Mouse (Mus musculus) thymus, postnatal 14 days (tissue): ENCODE data around the gene Ube2h.

Experiments used
- DNase-seq: peaks from one replicate; pipeline ENCODE4 v3.0.0; 2021

The Ube2h gene

DNA sequence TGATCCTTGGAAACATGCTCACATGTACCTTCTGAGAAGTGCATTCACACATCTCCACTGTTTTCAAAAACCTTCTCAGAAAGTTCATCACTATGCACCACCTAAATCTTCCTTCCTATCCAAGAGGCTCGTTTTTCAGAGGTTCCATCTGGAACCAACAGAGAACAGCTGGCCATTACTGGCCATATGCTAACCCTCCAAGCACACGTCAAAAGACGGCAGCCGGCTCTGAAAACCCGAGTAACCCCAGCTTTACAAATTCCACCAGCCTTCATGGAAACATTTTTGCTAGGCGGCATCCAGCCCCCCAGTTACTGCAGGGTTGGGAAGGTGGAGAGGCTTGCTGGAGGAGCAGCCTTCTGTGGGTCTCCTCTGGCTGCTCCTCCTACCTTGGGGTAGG, 122.3 kb downstream of the Ube2h start:
- DNase-seq = no peak

DNA sequence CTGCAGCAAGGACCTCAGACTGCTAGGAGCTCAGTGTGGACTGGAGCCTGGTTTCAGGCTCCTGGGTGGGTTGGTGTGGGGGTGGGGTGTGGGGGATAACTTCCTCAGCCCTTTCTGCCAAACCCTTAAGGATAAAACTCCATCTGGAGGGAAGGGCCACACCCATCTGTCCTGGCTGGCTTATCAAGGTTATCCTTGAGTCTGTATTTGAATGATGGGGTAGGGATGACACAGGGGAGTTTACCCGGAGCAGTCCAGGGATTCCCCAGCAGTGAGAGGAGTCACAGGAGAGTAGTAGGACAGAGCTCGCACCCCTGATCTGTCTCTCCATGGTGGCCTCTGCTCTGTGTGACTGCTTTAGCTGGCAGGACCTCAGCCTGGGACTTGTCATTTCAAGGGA, 124.0 kb downstream of the Ube2h start:
- DNase-seq = no peak

DNA sequence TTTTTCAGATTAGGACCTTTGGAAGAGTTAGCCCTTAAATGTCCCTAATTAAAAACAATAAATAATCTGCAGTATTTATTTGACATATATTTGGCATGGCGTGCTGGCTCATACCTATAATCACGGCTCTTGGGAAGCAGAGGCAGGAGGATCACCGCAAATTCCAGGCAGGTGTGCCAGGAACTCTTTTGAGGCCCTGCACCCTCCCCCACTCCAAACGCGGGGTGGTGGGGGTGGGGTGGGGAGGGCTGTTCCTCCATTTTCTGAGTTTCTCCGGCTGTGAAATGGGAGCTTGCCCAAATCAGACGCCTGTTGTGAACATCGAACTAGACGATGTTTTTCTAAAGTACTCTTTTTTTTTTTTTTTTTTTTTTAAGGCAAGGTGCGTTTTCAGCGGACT, 125.3 kb downstream of the Ube2h start:
- no peak for DNase-seq

- peak; percentile 10 for DNase-seq
These were observed 126.2 kb downstream of the Ube2h start for GRCm38 (mm10) chr6:30178023-30178639.

GRCm38 (mm10) chr6:30177305-30177704, 127.0 kb downstream of the Ube2h start:
- DNase-seq = no peak

DNA sequence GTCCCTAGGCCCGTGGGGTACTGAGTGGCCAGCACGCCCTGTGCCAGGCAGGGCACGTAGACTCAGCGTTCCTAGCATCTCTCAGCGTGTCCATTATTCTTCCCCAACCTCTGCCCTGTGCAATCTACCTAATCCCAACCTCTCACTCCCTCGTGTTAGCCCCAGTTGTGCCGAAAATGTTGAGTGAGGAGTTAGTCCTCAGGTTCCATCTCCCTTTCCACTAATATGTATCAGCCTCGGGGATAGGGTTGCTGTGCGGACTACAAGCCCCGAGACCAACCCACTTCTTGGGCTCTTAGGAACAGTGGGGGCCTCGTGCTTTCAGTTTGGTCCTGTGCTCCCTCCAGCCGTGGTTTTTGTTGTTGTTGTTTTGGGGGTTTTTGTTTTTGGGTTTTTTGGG, 127.8 kb downstream of the Ube2h start:
- no peak for DNase-seq

DNA sequence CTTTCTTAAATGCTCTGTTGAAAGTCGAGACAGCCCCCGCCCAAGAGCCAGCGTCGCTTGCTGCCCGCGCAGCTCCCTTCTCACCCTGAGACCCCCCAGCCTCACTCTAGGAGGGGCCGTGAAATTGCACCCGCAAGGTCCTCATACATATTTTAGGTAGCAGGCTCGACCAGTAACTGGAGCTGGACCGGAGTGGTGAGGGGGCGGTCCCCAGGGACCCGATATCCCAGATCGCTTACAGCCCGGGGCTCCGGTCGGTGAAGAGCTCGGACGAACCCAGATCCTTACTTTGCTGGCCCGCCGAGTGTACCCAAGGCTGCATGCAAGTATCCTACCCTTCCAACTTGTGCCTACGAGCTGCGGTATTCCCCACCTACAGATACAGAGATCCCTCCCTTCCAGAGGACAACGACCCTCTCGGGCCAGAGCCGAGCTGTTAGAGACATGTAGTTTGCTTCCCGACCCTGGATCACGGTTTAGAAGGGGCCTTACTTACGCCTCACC, 128.4 kb downstream of the Ube2h start:
- DNase-seq = no peak

DNA sequence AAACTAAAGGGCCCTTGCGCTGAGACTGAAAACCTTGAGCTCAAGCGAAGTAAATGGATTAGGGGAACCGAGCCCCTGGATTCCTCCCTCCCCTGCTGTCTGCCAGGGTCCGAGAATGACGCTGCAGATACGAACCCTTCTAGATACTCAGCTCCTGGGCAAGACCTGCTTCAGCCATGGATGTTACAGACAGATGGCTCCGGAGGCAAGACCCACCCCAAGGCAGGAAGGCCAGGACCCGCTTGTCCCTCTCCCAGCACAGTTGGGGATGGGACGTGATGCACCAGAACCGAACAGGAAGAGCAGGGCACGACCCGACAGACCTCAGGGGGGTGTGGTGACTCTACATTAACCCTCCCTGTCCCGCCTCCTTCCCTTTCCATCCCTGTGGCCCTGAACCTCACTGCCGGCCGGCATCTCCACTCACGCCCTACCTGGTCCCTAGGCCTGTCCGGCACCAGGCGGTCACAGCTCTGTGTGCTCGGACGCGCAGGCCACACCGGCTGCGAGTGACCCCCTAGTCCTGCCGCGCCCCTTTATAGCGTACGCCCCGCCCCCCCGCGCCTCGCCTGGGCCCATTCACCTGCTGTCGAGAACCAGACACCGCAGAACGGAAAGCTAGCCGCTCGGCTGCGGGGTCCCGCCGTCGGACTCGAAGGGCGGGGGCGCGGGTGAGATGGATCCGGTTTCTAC, 129.0 kb downstream of the Ube2h start:
- peak; percentile 20 for DNase-seq

GRCm38 (mm10) chr6:30174461-30175224, 129.7 kb downstream of the Ube2h start:
- peak; percentile 31 for DNase-seq

DNA sequence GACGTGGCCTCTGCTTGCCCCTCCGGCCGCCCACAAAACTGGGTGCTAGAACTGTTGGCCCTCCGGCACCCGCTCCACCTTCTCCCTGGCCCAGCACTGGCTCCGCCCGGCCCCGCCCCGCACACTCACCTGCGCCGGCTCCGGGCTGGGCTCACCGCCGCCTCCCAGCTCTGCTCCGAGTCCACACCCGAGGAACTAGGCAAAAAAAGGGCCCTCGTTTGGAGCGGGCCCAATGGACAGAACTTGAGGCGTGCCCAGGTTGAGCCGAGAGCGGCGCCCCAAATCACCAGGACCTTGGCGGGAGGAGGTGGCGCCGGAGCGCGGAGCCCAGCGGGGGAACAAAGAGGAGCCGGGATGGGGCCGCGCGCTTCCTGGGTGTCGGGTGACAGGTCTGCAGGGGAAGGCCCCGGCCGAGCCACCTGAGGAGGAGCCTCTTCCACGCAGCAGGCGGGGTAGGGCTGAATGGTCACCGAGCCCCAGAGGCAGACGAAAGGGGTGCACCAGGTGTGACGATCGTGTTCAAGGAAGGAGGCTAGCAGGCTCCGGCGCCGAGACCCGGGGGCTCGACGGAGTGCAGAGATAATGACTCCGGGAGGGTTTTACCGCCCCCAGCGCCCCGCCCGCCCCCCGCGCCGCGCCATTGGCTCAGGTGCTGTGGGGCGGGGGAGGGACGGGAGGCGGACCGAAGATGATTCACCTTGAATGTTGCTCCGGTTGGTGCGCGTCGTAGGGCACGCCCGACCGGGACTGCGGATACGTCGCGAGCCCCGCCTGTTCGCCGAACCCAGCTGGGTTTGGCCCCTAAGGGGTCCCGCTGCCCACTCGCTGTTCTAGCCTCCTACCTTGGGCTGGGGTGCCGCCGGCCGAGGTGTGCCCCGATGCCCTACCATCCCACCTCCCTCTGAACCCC, 130.5 kb downstream of the Ube2h start:
- DNase-seq = peak; percentile 60

GRCm38 (mm10) chr6:30172820-30173550, 131.4 kb downstream of the Ube2h start:
- DNase-seq = peak; percentile 32

GRCm38 (mm10) chr6:30172441-30172819, 131.9 kb downstream of the Ube2h start:
- DNase-seq = no peak

GRCm38 (mm10) chr6:30171967-30172366, 132.4 kb downstream of the Ube2h start:
- no peak for DNase-seq

GRCm38 (mm10) chr6:30171226-30171625, 133.1 kb downstream of the Ube2h start:
- no peak for DNase-seq

DNA sequence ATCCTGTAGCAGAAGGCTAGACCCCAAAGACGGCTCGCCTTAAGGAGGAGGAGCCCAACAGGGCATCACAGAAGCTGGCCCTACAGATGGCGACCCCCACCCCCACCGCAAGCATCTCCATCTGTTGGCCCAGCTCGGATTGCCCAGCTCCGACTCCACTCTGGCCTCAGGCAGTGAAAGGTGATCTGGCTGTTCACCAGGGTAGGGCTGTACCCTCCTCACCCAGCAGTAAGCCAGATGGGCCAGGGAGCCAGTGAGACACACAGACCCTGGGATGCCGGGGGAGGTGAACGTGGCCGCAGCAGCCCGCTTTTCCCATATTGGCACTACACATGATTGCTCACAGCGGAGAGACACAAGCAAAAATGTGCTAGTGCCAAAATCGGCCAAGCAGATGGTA, 135.2 kb downstream of the Ube2h start:
- no peak for DNase-seq

DNA sequence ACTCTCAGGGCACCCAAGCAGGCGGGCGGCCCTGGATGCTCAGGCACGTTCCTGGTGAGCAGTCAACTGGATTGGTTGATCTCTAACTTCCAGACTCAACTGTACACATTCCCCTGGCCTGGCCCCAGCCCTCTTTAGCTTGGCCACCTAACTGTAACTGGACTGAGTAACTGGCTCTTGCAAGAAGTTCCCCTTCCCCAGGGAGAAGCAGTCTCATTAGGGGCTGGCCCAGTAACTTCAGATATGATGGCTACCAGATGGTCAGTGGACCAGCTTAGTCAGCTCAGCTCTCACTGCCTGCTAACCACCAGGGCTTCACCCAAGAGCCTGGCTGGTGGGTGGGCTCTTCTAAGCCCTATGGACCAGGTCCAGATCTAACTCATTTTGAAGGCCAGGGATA, 136.1 kb downstream of the Ube2h start:
- no peak for DNase-seq

DNA sequence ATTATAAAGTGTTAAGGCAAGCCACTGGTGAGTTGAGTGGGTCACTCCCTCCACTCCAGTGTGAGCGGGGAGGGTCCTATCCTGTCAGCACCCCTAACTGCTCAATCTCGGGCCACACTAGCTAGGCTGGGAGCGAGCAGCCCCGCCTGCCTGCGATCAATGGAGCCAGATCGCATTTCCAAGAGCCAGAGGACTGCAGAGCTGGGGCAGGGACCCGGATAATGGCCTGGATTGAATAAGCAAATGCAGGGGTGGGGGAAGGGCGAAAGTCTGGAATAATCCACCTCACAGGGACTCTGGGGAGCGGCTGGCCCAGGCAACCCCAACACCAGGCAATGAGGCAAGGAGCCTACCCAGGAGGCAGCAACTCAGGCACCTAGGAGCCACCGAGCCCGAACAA, 137.1 kb downstream of the Ube2h start:
- no peak for DNase-seq

GRCm38 (mm10) chr6:30166349-30166748, 138.0 kb downstream of the Ube2h start:
- no peak for DNase-seq

DNA sequence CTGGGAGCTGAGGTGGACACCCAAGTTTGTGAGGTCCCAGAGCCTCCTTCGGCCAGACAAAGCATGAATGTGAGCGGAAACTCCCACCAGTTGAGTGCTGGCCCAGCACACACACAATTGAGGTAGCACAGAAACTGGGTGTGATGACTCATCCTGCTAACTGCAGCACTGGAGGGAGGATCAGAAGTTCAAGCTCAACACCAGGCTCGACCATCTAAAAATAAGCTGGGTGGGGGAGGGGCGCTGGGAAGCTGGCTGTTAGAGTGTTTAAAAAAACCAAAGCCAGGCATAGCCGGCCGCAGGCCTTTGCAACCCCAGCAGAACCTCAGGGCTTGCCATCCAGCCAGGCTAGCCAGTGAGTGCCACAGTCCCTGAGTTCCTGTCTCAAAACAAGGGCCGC, 142.2 kb downstream of the Ube2h start:
- no peak for DNase-seq

- no peak for DNase-seq
These were observed 142.7 kb downstream of the Ube2h start for GRCm38 (mm10) chr6:30161618-30162017.
